Mouse (Mus musculus): ENCODE data around the gene Arhgap32.

GRCm38 (mm10) chr9:32216820-32217567 lies 101.1 kb downstream of the Arhgap32 start:
- TF ChIP-seq CTCF (IDR thresholded peaks at IDR 0.05; ENCODE audit: low read depth, low read length) (no peak), POLR2A (IDR thresholded peaks at IDR 0.05; ENCODE audit: insufficient read depth, low read length) (no peak), EP300 (IDR thresholded peaks at IDR 0.05; ENCODE audit: insufficient read depth, low read depth, low read length) (no peak)

Data from ES-Bruce4 (cell line).